Mouse (Mus musculus): ENCODE results near the gene Scgb2b18. TPM values are rescaled to one million over a fixed set of nuclear protein-coding genes. Genes with fewer than 3 reads are reported as not detected.

Gene Scgb2b18
- polyA plus RNA-seq (2012): not detected in 2 replicates

DNA sequence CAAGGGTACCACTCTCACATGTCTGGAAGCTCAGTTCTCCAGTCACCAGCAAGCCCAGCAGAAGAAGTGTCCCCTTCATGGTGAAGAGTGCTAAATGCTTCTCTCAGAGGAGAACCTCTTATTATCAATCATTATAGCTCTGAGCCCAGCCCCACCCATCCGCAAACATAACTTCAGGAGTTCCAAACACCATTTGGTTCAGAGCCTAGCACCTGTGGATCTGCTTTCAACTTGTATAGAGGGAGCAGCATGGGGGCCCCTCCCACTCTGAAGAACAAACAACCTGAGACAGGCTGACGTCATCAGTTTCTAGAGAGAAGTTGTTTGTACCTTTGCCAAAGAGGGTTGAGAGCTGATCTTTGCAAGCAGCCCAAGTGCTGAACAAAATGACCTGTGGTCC is at the start of gene Scgb2b18:
Gene Scgb2b18 (minus strand): TSS at position 101 of the 400 bp plus-strand sequence.

DNA sequence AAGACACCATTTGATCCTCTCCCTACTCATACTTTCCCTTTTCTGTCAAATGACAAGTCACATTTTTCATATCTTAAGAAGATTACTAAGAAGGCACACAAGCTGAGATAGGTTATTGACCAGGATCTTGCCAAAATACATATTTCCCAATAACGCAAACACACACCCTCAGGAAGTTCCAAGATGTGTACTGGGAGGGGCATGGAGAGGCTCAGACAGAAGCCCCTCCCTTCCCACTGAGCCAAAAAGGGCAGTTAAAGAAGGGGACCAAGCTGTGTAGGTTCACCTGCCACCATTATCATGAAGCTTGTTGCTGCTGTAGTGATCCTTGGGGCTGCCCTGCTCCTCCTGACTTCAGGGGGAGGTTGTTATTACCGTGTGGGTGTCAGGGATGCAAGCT is 11.6 kb upstream of the Scgb2b18 start, which contains the start of gene Scgb1b18:
Gene Scgb1b18 (plus strand): TSS at position 301 of the 400 bp plus-strand sequence.

Other genes with a start within 250 kb of the Scgb2b18 start
- gene Scgb2b17, start 117.3 kb downstream of the Scgb2b18 start, polyA plus RNA-seq (2012): not detected in 2 replicates
- not detected in 2 replicates for gene Scgb1b17, start 110.4 kb downstream of the Scgb2b18 start, polyA plus RNA-seq (2012)
- gene Scgb1b18, start 11.7 kb upstream of the Scgb2b18 start, polyA plus RNA-seq (2012): not detected in 2 replicates
- not detected in 2 replicates for gene Scgb2b19, start 106.5 kb upstream of the Scgb2b18 start, polyA plus RNA-seq (2012)
- not detected in 2 replicates for gene Scgb1b19, start 113.4 kb upstream of the Scgb2b18 start, polyA plus RNA-seq (2012)
- gene Scgb2b20, start 192.5 kb upstream of the Scgb2b18 start, polyA plus RNA-seq (2012): not detected in 2 replicates
- gene Scgb1b20, start 199.4 kb upstream of the Scgb2b18 start, polyA plus RNA-seq (2012): not detected in 2 replicates

All from megakaryocyte-erythroid progenitor cell, adult 5 weeks (primary cell).